Mouse (Mus musculus) cerebral cortex, adult 2 months (tissue): ENCODE measurements around the gene A430078G23Rik.

ENCODE experiments used
- WGBS: fragments of 180-500 bp; shearing (Covaris S2); methylation state at CpG from one replicate; pipeline ENCODE4 v1.1.7; 2018; 5-methylcytosine and 5-hydroxymethylcytosine counted together

The A430078G23Rik gene

DNA sequence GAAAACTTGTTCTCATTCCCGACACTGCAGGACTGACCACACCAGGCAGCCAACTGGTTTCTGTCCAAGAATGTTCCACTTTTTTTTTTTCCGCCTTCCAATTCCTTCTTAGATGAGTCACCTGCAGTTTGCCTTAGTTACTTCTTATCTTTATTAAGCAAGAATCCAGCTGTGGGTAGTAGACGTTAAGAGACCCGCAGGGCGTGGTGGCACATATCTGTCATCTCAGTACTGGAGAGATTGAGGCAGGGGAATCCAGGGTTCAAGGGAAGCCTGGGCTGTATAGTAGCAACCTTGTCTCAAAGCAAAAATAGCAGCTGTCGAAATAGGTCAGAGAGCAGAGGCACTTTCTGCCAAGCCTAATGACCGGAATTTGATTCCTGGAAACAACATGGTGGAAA, 58.7 kb downstream of the A430078G23Rik start:
- WGBS: 78% methylated on average over 7 of the region's 7 CpGs

DNA sequence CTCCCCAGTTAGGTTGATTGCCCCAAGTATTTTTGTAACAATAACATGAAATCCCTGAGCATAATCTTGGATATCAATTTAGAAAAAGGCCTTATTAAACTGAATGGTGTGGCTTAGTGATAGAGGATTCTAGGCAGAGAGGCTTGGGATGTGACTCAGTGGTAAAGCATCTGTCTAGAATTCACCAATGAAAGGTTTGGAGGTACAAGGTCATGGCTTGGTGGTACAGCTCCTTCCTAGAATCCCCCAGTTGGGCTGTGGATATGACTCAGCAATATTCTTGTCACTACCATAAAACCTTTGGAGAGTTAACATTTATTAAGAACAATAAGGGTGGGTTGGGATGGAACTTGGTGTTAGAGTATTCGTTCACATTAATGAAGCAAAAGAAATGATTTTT, 59.6 kb downstream of the A430078G23Rik start:
- 93% methylated on average over 1 of the region's 1 CpGs for WGBS

DNA sequence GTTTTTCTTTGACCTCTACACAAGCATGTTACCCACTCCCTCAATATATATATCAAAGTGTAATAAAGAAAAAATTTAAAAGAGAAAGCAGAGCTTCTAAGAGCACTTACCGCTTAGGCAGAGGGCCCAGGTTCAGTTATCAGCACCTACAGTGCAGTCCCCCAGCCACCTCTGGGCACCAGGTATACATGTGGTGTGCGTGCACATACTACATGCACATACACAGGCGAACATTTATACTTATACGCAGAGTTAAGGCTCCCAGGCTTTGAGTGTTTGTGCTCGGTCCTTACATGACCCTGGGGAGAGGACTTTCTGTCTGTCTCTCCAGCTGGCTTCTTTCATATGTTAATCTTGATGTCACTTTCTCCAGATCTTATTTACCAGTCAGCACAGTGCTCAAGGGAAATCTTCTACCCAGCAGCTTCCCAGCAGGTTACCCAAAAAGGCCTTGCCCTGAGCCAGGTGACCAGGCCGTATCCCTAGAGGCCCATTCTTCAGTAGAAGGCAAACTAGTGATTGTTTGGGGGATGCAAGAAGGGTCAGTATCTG, 61.5 kb downstream of the A430078G23Rik start:
- WGBS: 79% methylated on average over 6 of the region's 6 CpGs

DNA sequence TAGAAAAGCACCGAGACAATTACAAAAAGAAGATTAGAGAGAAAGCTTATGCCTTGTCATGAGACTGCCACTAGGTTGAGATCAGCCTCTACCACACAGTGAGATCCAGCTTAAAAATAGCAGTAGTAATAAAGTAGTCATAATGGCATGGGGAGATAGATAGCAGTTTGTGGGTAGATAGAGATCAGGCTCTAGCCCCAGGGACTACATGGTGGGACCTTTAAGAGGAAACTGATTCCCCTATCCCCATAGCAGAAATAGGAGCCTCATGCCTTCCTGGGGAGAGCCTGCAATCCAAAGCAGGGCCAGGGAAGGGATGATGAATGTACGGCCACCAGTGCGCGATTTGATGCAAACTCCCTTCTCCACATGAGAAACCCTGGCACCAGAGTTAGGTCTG, 62.0 kb downstream of the A430078G23Rik start:
- 71% methylated on average over 4 of the region's 4 CpGs for WGBS

DNA sequence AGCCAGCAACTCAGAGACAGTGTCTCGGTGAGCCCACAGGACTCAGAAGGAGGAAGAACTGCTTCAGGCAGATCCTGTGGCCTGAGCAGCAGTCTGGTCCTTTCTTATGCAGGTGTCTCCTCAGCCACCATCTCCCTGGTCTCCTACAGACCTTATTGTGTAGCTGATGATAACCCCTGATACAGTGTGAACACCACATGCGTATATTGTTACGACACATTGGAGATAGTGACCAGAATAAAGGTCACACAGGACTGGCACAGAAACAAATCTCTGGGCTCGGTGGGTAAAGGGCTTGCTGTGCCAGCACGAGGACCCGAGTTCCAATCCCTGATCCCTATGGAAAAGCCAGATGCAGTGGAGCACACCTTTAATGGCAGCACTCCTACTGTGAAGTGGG, 62.4 kb downstream of the A430078G23Rik start:
- WGBS: 84% methylated on average over 6 of the region's 6 CpGs

DNA sequence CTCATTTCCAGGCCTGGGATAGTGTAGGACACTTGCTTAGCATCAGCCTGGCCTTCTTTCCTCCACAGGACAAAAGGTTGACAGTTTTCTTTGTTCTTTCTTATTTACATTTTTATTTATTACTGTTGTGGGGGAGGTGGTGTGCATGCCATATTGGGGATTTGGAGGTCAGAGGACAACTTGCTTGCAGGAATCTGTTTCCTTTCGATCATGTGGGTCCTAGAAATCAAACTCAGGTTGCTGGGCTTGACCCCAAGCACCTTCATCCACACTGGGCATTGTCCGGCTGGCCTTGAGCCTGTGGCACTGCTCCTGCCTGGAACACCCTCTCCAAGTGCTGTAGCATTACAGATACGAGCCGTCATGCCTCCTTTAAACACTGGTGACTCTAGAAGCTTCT, 63.6 kb downstream of the A430078G23Rik start:
- WGBS: 76% methylated on average over 4 of the region's 4 CpGs

DNA sequence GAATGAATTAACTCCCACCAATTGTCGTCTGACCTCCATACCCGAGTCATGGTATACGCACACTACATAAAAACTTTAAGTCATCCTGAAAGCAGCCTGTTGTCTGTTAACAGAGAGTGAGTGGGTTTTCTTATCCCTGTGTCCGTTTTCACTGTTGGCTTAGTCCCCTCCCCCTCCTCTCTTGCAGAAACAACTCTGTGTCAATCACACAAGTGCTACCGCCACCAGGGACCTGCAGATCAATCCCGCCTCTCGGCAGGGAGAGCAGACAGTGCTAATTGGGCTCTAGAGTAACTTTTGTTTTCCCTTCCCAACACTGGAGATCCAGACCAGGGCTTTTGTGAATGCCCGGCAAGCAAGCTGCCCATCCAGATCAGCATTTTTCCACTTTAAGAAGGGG, 64.2 kb downstream of the A430078G23Rik start:
- WGBS: 51% methylated on average over 8 of the region's 8 CpGs

DNA sequence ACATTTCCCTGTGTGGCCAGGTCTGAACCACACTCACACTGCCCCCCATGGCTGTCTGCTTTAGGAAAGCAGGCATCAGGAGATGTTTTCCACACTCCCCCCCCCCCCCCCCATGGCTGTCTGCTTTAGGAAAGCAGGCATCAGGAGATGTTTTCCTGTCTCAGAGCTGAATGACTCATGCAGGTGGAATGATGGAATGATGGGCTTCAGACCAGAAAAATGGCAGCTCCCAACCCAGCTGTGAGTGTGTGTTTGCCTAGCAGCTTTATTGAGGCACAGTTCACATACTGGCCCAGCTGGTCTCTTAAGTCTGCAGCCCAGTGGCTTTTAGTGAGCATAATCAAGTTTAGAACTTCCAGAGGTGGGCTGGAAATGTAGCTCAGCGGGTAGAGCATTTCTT, 64.9 kb downstream of the A430078G23Rik start:
- WGBS: 88% methylated on average over 1 of the region's 1 CpGs

DNA sequence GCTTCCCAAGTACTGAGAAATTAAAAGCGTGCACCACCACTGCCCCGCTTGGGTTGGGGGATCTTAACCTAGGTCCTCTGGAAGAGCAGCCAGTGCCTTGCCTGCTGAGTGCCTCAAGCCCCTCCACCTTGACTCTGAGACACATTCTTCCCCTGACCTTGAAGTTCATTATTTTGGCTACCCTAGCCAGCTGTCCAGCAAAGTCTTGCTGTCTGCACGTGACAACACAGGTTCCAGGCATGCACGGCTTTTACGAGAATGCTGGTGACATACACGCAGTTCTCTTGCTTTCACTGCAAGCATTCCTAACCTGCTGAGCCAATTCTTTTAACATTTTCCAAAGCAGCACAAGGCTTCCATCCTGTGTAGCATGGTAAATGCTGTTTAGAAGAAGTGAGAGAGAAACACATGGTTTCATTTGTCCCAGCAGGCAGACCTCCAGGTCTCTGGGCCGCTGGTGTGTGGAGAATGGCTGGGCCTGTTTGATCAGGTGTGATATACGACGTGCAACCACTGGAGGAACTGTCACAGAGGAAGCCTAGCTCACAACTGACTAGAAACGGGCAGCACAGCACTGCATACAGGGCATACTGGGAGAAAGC, 67.0 kb downstream of the A430078G23Rik start:
- WGBS: 83% methylated on average over 10 of the region's 10 CpGs

DNA sequence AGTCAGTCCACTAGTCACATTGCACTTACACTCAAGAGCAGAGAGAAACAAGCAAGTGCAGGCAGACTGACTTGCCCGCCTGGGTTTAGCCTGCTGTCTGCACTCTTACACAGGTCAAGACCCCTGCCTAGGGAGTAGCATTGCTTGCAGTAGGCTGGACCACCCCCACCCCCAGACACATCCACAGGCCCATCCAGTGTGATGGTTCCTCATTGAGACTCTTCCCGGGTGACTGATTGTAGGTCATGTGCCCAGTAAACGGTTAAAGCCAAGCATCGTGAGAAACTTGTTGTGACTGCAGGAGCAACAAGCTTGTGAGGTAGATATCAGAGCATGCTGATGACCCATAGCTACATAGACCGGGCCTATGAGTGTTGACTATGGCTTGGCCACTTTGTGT, 68.3 kb downstream of the A430078G23Rik start:
- 96% methylated on average over 5 of the region's 5 CpGs for WGBS

DNA sequence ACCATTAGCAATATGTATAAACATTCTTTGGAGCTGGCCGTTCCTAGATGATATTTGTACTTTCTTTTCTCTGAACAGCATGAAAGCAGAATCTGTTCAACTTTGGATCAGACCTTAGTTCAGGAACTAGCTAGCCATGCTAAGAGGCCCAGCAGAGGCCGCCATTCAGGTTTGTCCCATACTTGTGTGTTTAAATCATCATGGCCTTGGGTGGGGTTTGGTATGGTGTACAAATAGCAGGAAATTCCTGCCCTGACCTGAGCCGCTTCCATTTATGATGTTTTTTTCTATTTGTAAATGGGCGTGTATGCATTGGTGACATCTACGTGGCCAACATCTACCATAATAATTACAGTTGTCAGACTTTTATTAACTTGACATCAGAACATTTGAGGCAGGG, 72.0 kb downstream of the A430078G23Rik start:
- 88% methylated on average over 5 of the region's 5 CpGs for WGBS

DNA sequence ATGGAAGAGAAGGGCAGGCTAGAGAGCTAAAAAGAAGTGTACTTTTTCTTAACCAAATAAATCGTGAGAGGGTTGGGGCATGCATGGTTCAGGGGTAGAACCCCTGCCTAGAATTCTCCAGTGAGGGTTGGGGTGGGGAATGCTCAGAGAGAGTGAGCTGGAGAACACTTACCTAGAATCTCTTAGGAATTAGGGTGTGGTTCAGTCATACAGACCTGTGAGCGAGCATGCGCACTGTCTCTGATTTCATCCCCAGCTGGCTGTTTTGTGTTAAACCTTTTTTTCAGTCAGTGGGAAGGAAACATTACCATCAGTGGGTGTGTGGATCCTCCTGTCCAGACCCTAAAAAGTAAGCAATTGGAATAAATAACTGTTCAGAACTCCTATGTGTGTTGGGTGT, 73.0 kb downstream of the A430078G23Rik start:
- 80% methylated on average over 3 of the region's 3 CpGs for WGBS

DNA sequence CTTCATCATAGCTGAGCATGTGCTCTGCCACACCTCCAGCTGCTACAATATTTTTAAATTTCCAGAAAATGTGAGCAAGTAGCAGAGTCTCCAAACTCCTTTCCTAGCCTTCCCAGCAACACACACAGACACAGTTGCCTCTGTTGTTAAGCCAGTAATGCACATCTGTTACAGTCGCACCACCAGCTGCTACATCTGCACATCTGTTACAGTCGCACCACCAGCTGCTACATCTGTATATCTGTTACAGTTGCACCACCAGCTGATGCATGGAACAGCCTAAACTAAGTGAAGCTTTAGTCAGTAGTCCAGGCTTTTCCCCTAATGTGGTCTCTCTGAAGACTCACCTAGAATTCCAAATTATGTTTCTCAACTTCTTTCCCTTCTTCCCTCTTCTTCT, 75.2 kb downstream of the A430078G23Rik start:
- WGBS: 56% methylated on average over 2 of the region's 2 CpGs

DNA sequence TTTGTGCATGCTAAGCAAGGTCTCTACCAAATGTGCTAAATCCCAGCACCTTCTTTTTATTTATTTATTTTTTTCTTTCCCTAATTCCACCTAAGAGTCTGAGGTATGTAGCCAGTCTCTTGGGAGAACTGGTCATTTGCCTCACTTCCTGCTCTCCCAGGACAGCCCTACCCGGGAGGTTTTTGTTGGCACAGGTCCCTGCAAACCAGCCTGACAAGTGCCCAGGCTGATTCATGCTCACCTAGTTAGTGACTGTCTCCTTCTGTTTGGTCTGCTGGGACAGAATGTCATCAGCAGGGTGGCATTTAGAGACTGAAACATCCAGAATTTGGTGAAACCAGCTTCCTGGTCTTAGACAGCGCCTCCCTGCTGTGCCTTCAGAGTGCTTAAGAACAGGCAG, 76.8 kb downstream of the A430078G23Rik start:
- 45% methylated on average over 2 of the region's 2 CpGs for WGBS

DNA sequence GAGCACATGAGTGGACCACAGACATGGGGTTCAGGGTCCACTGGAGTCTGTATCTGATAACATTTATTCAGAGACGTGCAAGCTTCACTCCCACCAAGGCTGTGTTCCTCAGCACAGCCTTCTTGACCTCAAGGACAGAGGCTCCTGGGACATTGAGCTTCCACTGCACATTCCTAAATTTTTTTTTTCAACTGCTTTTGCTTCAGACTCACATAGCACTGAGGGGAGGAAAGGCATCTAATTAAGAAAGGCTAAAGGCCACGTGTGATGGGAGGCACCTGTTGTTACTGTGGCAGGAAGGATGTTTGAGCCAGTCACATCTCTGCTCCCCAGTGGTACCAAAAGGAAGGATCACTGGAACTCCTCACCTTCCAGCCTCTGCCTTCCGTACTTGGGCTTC, 77.9 kb downstream of the A430078G23Rik start:
- WGBS: 86% methylated on average over 3 of the region's 3 CpGs

DNA sequence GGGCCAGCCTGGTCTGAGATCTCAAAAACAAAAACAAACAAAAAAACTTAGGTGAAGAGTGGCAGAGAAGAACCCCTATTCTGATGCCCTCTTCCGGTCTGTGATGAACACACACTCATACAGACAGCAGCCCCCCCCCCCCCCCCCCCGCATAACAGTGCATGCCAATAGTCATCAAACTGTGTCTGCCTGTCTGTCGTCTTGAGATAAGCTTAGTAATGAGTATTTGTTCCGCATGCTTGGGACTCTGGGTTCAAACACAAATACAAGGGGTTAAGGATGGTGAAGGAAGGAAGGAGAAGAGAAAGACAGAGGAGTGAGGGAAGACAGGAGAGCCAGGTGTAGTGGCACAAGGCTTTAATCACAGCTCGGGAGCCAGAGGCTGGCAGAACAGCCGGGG, 83.3 kb downstream of the A430078G23Rik start:
- 85% methylated on average over 6 of the region's 6 CpGs for WGBS

DNA sequence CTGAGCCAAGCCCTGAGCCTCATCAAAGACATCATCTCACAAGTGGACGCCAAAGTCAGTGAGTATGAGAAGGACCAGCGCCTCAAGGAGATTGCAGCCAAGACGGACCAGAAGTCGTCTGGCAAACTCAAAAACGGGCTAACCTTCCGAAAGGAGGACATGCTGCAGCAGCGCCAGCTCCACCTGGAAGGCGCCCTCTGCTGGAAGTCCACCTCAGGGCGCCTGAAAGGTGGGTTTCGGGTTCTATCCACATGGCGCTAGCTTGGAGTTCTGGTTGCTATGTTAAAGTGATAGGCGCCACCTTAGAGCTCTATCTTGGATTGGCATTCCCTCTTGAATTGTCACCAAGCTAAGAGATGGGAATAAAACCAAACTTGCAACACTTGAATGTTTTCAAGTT, 86.3 kb downstream of the A430078G23Rik start:
- 80% methylated on average over 12 of the region's 12 CpGs for WGBS
